Mouse (Mus musculus) heart, adult 18-20 months (tissue): ENCODE measurements at regions not wholly inside any gene's neighbourhood (a gene's known extent, or its start where the extent isn't known, plus 50 kb on each side); places are given as distances from the start of the nearest gene placed in this dataset.

Experiments
- DNase-seq, 2 experiments: peaks; one replicate each; pipeline ENCODE4 v3.0.0; 2021 to 2022; ENCODE audit warnings: mixed read lengths in 1 of 2

GRCm38 (mm10) chr12:96226446-96226845 is 534.4 kb downstream of the Flrt2 start:
- no peak for DNase-seq

DNA sequence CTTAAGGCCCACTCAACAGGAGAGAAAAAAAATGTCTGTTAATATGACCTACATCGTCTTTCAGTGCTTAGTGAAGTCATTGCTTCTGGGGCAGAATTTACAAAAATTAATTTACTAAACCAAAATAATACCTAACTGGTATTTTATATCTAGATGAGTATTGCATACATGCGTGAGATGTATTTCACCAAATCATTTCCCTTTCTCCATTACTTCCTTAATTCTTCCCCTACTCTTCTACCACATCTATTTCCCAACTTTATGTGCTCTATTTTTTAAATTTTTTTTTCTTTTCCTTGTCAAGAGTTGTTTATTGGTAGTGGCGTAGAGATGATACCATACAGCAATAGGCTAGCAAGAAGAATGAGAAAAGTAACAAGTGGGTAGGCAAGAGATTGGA is 536.7 kb downstream of the Flrt2 start:
- DNase-seq = no peak

GRCm38 (mm10) chr12:96235510-96235909 is 543.5 kb downstream of the Flrt2 start:
- DNase-seq = no peak

DNA sequence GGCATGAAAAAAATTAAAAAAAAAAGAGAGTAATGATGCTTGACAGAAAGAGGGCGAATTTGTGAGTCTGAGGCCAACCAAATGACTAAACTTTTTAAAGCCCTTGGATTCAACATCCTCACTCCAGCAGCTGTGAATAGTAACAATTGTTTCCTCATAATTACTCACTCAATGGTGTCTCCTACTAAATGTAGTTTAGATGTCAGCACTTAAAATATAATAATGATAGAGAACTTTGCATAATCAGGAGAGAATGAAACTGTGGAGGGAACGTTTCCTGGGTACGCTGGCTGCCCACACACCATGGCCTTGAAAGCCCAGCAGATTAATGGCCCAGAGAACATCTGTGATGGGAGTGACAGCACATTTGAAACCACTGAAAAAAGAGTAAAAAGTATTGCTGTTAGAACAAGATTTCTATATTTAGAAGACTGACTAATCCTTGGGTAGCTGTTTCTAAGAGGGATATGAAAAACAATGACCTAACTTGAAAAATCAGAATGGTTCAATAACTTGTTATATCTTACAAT is 544.0 kb downstream of the Flrt2 start:
- DNase-seq = no peak

DNA sequence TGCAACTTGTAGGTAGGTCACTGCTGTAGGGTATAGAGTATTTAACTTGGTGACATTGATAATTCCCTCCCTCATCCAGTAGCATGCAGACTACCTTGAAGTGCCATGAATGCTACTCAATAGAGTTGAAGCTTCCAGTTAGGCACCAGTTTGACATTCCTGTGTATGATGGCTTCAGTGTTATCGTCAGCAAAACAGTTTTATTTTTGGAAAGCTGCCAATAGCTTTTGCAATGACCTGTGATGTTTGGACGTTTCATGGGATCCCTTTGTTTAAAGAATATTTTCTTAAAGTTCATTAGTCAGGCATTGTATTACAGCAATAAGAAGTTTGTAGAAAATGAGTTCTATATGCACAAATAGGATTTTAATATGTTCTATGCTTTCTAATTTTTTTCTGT is 547.6 kb downstream of the Flrt2 start:
- DNase-seq = no peak

GRCm38 (mm10) chr12:96261978-96262377 is 570.0 kb downstream of the Flrt2 start:
- no peak for DNase-seq

- no peak for DNase-seq
Observed at GRCm38 (mm10) chr12:96275894-96276293, 583.9 kb downstream of the Flrt2 start.

GRCm38 (mm10) chr12:96311137-96311536 is 619.1 kb downstream of the Flrt2 start:
- DNase-seq = peak; percentile 8 to 63

- DNase-seq = no peak
Observed at GRCm38 (mm10) chr12:96323061-96323786, 631.2 kb downstream of the Flrt2 start.

GRCm38 (mm10) chr12:96351143-96351542 is 659.1 kb downstream of the Flrt2 start:
- no peak for DNase-seq

- no peak for DNase-seq
Observed at GRCm38 (mm10) chr12:96378924-96379323, 686.9 kb downstream of the Flrt2 start.

GRCm38 (mm10) chr12:96419104-96419503 is 727.1 kb downstream of the Flrt2 start:
- no peak for DNase-seq

GRCm38 (mm10) chr12:96419567-96419966 is 727.5 kb downstream of the Flrt2 start:
- no peak for DNase-seq

GRCm38 (mm10) chr12:96427589-96427988 is 735.6 kb downstream of the Flrt2 start:
- DNase-seq = no peak

- DNase-seq = no peak
Observed at GRCm38 (mm10) chr12:96442546-96442945, 750.5 kb downstream of the Flrt2 start.

- no peak for DNase-seq
Observed at GRCm38 (mm10) chr12:96453374-96453773, 761.3 kb downstream of the Flrt2 start.

GRCm38 (mm10) chr12:96476344-96476743 is 784.3 kb downstream of the Flrt2 start:
- no peak for DNase-seq

DNA sequence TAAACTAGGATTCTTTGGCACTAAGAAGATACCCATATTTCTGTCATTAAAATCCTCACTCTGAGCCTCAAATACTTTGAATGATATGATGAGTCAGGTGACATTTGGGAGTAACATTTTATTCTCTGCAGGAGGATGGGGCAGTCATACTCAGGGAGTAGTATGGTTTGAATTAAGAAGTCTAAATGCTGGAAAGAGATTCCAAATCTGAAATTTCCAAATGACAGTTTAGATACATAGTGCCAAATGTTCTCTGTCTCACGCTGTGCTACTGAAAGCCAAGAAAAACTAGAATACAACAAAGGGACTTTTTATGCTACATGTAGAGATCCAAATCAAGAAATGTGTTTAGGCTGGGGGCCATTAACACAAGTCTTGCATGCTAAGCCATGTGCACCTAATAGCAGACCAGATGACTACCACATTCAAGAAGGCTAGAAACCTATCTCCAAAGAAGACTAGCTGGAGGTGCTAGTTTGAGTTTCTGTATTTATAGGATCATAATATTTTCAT is 796.5 kb downstream of the Flrt2 start:
- DNase-seq = no peak

- DNase-seq = no peak
Observed at GRCm38 (mm10) chr12:96509658-96510057, 817.6 kb downstream of the Flrt2 start.

GRCm38 (mm10) chr12:96558824-96559223 is 866.8 kb downstream of the Flrt2 start:
- DNase-seq = no peak

- no peak for DNase-seq
Observed at GRCm38 (mm10) chr12:96594845-96595244, 902.8 kb downstream of the Flrt2 start.

DNA sequence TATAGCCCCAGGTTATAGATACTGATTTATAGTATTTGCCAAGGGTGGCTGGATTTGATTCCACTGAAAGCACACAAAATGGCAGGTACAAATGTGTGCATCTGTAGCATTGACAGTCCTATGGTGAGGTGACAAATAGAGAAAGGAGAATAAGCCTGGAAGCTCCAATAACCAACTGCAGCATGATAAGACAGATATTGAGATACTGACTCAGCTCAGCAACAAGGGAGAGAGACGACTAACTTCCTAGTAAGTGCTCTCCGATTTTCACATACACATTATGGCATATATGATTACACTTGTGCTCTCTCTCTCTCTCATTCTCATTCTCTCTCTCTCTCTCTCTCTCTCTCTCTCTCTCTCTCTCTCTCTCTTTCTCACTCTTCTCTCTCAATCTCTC is 923.1 kb downstream of the Flrt2 start:
- no peak for DNase-seq

- no peak for DNase-seq
Observed at GRCm38 (mm10) chr12:96615850-96616249, 923.8 kb downstream of the Flrt2 start.

DNA sequence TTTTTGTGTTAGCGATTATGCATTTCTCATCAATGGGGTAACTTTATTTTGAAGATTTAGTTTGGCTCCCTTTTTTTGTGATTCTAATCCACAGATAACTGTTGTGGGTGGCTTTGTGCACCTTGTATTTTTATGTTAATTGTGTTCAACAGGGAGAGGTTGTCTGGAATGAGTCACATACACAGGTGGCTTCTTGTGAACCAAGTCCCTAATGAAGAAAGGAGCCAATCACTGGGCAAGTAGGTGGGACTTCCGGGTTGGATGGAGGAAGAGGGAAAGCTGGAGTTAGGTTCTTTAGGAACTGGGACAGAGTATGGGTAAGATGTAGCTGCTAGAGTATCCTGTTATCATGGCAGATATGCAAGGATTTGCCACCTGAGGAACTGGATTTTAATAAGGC is 925.2 kb downstream of the Flrt2 start:
- no peak for DNase-seq
